Mouse (Mus musculus) forebrain, postnatal 0 days (tissue): ENCODE results near the gene Nipa1. TPM values are rescaled to one million over a fixed set of nuclear protein-coding genes. Genes with fewer than 3 reads are reported as not detected.

Experiments used
- ATAC-seq: fragments of 200-750 bp; cut with Nextera tagmentation; 2 replicates; pipeline ENCODE4 v1.8.0; 2017; ENCODE audit warnings: mild to moderate bottlenecking, moderate library complexity
- DNase-seq: peaks from one replicate; pipeline ENCODE4 v3.0.0-alpha.2; 2015
- H3K27ac ChIP-seq: fragments of 300-500 bp; sonication (generic); 2 replicates; pipeline ENCODE4 v1.5.1; 2014; ENCODE audit warnings: low read depth, mild to moderate bottlenecking, antibody characterized with exemption, low read length, moderate library complexity, mixed read lengths
- H3K27me3 ChIP-seq: fragments of 300-500 bp; sonication (generic); 2 replicates; pipeline ENCODE4 v1.6.1; 2014; ENCODE audit warnings: mild to moderate bottlenecking, low read length, mixed read lengths; ENCODE audit not compliant: insufficient read depth
- H3K36me3 ChIP-seq: fragments of 300-500 bp; sonication (generic); 2 replicates; pipeline ENCODE4 v1.6.1; 2014; ENCODE audit warnings: mild to moderate bottlenecking, moderate library complexity; ENCODE audit not compliant: insufficient read depth
- H3K4me1 ChIP-seq: fragments of 300-500 bp; sonication (generic); 2 replicates; pipeline ENCODE4 v1.6.1; 2014; ENCODE audit warnings: antibody characterized with exemption; ENCODE audit not compliant: insufficient read depth
- H3K4me2 ChIP-seq: fragments of 300-500 bp; sonication (generic); 2 replicates; pipeline ENCODE4 v1.6.1; 2014; ENCODE audit warnings: low read depth, mild to moderate bottlenecking, moderate library complexity
- H3K4me3 ChIP-seq: fragments of 300-500 bp; sonication (generic); 2 replicates; pipeline ENCODE4 v1.5.1; 2014; ENCODE audit warnings: low read depth, low read length, mixed read lengths
- H3K9ac ChIP-seq: fragments of 300-500 bp; sonication (generic); 2 replicates; pipeline ENCODE4 v1.6.1; 2014; ENCODE audit warnings: mild to moderate bottlenecking
- H3K9me3 ChIP-seq: fragments of 300-500 bp; sonication (generic); 2 replicates; pipeline ENCODE4 v1.6.1; 2016; ENCODE audit warnings: low read length
- CTCF ChIP-seq: sonication (generic); IDR thresholded peaks from 2 replicates; pipeline ENCODE4 v1.5.1; 2016; ENCODE audit warnings: antibody characterized with exemption, control low read depth, low read depth
- WGBS: fragments of 180-500 bp; shearing (Covaris S2); extraction: QIAGEN DNeasy Blood & Tissue Kit; methylation state at CpG from one replicate; pipeline ENCODE4 v1.1.7; 2014; 5-methylcytosine and 5-hydroxymethylcytosine counted together
- polyA plus RNA-seq: library from polyadenylated mRNA; unstranded; fragments of >200 nt; fragmentation: Nextera tagmentation; extraction: Ambion mirVana; gene quantifications from 2 replicates; pipeline ENCODE4 v1.2.1, GENCODE M21; 2015
- total RNA-seq: library from RNA; depleted of rRNA; stranded (reverse); fragments of >200 nt; gene quantifications from 2 replicates; pipeline ENCODE4 v1.2.3, GENCODE M21; 2014

The Nipa1 gene
- total and polyA plus RNA-seq, 2 experiments from 2014 or later, result 33.6 to 51.2 TPM

DNA sequence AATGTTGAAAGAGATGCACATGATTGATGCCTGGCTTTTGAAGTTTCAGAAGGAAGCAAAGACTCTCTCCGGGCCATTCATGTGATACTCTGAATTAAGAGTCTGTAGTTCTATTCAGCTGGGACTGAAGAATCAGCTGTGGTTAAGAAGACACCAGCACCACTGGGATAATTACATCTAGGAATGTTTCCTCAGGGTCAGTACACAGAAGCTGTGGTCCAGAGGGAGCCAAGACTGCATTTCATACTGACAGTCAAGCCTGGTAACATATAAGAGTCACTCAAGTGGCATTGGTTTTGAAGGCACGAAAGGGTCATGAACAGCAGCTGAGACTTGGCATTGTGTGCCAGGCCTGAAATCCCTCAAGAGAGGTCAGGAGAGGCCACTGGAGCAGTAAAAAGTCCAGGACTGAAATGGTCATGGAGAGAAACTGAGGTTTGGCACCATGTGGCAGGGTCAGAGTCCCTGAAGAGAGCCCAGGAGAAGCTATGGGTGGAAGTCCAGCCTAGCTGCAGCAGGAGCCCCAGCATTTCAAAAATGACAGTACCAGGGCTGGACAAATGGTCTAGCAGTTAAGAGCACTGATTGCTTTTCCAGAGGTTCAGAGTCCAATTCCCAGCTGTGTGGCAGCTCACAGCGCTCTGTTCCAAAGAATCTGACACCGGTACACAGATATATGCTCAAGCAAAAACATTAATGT, 9.3 kb downstream of the Nipa1 start:
- no peak overlapping the region for H3K4me2 ChIP-seq
- no peaks in the 10 kb centered on the region for H3K4me1 ChIP-seq
- DNase-seq (no peak), ATAC-seq (no peak)
- no peak overlapping the region for H3K4me3 ChIP-seq
- TF ChIP-seq CTCF, result no peak
- 0 out of 2 replicates have a peak, but pooled peaks cover 3% of the 10 kb centered on the region for H3K36me3 ChIP-seq
- H3K9ac ChIP-seq, result no peak overlapping the region
- no peak overlapping the region for H3K27ac ChIP-seq
- H3K27me3 ChIP-seq, result no peaks in the 10 kb centered on the region
- WGBS, result 78% methylated on average over 4 of the region's 4 CpGs
- no peaks in the 10 kb centered on the region for H3K9me3 ChIP-seq

DNA sequence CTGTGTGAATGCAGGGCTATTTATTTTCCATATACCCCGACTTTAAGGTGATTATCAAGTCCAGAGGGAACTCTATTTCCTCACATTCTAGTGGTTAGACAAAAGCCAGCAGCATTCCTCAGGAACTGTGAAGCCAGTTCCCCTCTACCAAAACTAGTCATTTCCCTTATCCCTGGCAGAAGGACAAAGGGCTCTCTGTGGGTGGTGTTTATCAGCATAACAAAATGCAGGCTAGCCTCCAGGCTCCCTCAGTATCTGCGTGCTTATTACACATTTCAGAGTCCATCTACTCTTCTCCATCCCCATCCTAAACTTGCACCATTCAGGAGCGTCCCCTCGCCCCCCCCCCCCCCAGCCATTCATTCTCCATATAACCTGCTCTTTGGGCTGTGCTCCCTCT, 20.8 kb downstream of the Nipa1 start:
- Histone ChIP-seq H3K27ac (no peak overlapping the region), H3K9me3 (no peaks in the 10 kb centered on the region), H3K4me1 (no peaks in the 10 kb centered on the region), H3K9ac (no peak overlapping the region), H3K36me3 (no peaks in the 10 kb centered on the region; the same call in 1 of the 2 replicates), H3K27me3 (no peaks in the 10 kb centered on the region), H3K4me3 (no peak overlapping the region), H3K4me2 (no peak overlapping the region)
- no peak for DNase-seq
- no peak for TF ChIP-seq CTCF
- 1% methylated on average over 3 of the region's 4 CpGs for WGBS
- ATAC-seq, result no peak

DNA sequence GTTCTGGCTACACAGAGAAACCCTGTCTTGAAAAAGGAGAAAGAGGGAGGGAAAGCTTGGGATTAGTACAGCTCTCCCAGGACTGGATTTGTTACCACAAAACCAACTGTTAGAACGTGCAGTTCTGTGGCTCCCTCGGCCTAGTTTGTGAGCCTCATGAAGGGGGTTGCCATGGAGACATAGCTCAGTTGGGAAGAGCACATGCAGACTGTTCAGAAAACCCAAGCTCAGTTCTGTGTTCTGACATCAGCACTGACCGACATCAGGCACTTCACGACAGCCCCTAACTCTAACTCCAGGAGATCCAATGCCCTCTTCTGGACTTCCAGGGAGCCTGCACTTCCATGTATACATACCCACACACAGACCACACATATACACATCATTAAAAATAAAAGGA, 24.7 kb downstream of the Nipa1 start:
- DNase-seq (peak; percentile 52), ATAC-seq (peak; percentile 96)
- 19% methylated on average over 4 of the region's 4 CpGs for WGBS
- no peaks in the 10 kb centered on the region for H3K4me1 ChIP-seq
- H3K4me3 ChIP-seq, result no peak overlapping the region
- 0 out of 2 replicates have a peak, but pooled peaks have one; percentile 13 for TF ChIP-seq CTCF
- H3K9ac ChIP-seq, result no peak overlapping the region
- H3K9me3 ChIP-seq, result no peaks in the 10 kb centered on the region
- no peaks in the 10 kb centered on the region for H3K27me3 ChIP-seq
- peaks cover 8% of the 10 kb centered on the region; the same call in 1 of the 2 replicates for H3K36me3 ChIP-seq
- H3K4me2 ChIP-seq, result no peak overlapping the region
- peak overlapping the region; percentile 45; the same call in 1 of the 2 replicates for H3K27ac ChIP-seq

DNA sequence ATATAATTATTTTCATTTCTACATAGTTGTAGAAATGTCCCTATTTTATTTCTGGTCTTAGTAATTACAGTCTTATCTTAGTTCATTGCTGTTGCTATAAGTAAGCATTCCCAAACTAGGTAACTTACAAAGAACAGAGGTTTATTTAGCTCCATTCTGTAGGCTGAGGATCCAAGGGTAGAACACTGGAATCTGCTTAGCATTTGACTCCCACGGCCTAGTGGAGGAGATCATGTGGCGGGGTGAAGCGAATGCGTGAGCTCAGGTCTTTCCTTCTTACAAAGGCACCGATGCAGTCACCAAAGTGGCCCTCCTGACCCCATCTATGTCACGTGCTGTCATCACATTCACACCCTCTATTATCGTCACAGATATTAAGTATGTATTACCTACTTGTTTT, 27.9 kb downstream of the Nipa1 start:
- H3K36me3 ChIP-seq, result 0 out of 2 replicates have a peak, but pooled peaks cover 8% of the 10 kb centered on the region
- no peaks in the 10 kb centered on the region for H3K4me1 ChIP-seq
- 92% methylated on average over 7 of the region's 7 CpGs for WGBS
- no peak overlapping the region for H3K4me3 ChIP-seq
- ATAC-seq (no peak), DNase-seq (no peak)
- H3K9me3 ChIP-seq, result no peaks in the 10 kb centered on the region
- TF ChIP-seq CTCF, result no peak
- no peaks in the 10 kb centered on the region for H3K27me3 ChIP-seq
- H3K9ac ChIP-seq, result no peak overlapping the region
- H3K27ac ChIP-seq, result no peak overlapping the region
- H3K4me2 ChIP-seq, result no peak overlapping the region

DNA sequence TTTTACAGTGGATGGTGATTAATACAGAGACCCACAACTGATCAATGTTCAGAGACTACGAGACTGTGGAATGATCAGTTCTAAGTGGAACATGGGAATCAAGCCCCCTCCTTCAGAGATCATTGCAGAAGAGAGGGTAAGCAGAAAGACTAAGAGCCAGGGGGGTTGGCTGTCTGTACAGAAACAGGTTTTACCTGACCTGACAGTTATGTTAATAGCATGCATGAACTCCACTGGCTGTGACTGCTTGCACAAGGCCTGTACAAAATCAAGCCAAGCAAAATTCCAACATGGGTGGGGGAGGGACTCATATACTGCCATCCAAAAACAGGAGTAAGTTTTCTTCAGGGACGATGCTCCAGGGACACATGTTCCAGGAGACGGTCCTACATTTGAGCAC, 28.6 kb downstream of the Nipa1 start:
- 96% methylated on average over 3 of the region's 3 CpGs for WGBS
- no peak for TF ChIP-seq CTCF
- no peak overlapping the region for H3K27ac ChIP-seq
- H3K9me3 ChIP-seq, result no peaks in the 10 kb centered on the region
- DNase-seq (no peak), ATAC-seq (no peak)
- no peak overlapping the region for H3K4me3 ChIP-seq
- no peaks in the 10 kb centered on the region for H3K27me3 ChIP-seq
- no peaks in the 10 kb centered on the region for H3K4me1 ChIP-seq
- H3K9ac ChIP-seq, result no peak overlapping the region
- 0 out of 2 replicates have a peak, but pooled peaks cover 8% of the 10 kb centered on the region for H3K36me3 ChIP-seq
- no peak overlapping the region for H3K4me2 ChIP-seq

DNA sequence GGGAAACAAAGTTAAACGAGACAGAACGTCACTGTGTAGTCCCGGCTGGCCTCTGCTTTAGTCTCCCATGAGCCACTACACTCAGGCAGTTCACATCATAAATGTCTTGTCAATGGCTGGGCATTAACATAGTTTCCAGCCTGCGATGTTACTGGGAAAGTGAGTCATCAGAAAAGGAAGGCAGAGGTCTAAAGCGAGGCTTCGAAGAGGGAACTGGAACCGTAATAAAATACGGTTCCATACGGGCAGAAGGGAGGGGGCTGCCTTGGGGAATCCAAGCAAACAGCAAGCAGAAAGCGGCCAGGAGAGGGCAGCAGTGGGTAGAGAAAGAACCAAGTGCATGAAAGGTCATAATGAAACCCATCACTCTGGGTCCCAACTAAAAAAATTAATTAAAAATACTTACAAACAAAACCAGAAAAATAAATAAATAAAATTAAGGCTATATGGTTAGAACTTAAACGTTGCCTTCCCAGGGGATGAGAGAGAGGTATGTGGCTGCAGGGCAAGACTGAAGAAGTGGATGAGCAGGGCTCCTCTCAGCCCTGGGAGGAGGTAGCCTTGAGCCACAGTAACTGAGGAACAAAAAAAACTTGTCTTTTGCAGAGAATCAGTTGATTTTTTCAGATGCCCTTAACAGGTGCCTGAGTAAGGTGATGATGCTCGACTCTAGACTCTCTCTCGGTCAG, 33.1 kb downstream of the Nipa1 start:
- peak; percentile 72 for TF ChIP-seq CTCF
- H3K27me3 ChIP-seq, result no peaks in the 10 kb centered on the region
- H3K4me3 ChIP-seq, result no peak overlapping the region
- H3K27ac ChIP-seq, result no peak overlapping the region
- DNase-seq, result peak; percentile 74
- peak overlapping the region; percentile 18; the same call in 1 of the 2 replicates for H3K4me2 ChIP-seq
- WGBS, result 34% methylated on average over 13 of the region's 13 CpGs
- H3K4me1 ChIP-seq, result no peaks in the 10 kb centered on the region
- no peak overlapping the region for H3K9ac ChIP-seq
- no peaks in the 10 kb centered on the region for H3K9me3 ChIP-seq
- peak; percentile 85 for ATAC-seq
- peaks cover 13% of the 10 kb centered on the region; the same call in 1 of the 2 replicates for H3K36me3 ChIP-seq

DNA sequence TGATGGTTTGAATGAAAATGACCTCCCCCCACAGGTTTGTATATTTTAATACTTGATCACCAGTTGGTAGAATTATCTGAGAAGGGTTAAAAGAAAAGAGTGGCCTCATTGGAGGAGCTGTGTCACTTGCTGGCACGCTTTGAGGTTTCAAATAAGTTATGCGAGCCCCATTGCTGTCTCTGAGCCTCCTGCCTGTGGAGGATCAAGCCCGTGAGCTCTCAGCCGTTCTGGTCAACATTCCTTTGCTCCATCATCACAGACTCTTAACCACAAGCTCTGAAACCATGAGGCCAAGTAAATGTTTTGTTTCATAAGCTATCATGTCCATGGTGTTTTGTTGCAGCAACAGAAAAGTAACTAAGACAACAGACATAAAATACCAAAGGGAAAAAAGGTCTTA, 35.0 kb downstream of the Nipa1 start:
- ATAC-seq (no peak), DNase-seq (no peak)
- Histone ChIP-seq H3K4me3 (no peak overlapping the region), H3K9ac (no peak overlapping the region), H3K4me1 (no peaks in the 10 kb centered on the region), H3K4me2 (no peak overlapping the region), H3K27ac (no peak overlapping the region), H3K36me3 (peaks cover 12% of the 10 kb centered on the region), H3K27me3 (no peaks in the 10 kb centered on the region), H3K9me3 (no peaks in the 10 kb centered on the region)
- no peak for TF ChIP-seq CTCF
- 68% methylated on average over 4 of the region's 4 CpGs for WGBS
